8 mouse cellular contexts compared by ENCODE assay signal in genomic region chr9:35200529-35201060, GRCm38 (mm10). TPM values are rescaled to one million over a fixed set of nuclear protein-coding genes. Genes with fewer than 3 reads are reported as not detected.
DNase-seq lines count a peak whose midpoint lies in the region; ATAC-seq and TF ChIP-seq lines count a peak whose summit lies in the region.

No protein-coding gene starts in this region.

- H3K27ac ChIP-seq in heart, embryonic 14.5 days (replicated peaks in 1 of 2; ENCODE audit: control insufficient read depth in 1 of 2, insufficient read depth in 1 of 2, low read depth in 2 of 2, low read length in 2 of 2) = 0 out of 4 replicates have a peak overlapping the region, but pooled peaks of 1 of the 2 experiments have one; percentile 57
- no peak overlapping the region for H3K27ac ChIP-seq in hindbrain, embryonic 13.5 days
- H3K27ac ChIP-seq in midbrain, embryonic 11.5 days (ENCODE audit: low read depth, low read length) = no peak overlapping the region

- peak overlapping the region; percentile 77 for H3K4me2 ChIP-seq in heart, embryonic 14.5 days (ENCODE audit: low read length)
- peak overlapping the region; percentile 73 for H3K4me2 ChIP-seq in hindbrain, embryonic 13.5 days
- peak overlapping the region; percentile 83 for H3K4me2 ChIP-seq in midbrain, embryonic 11.5 days

- 57% methylated on average over 9 of the region's 9 CpGs for WGBS in heart, embryonic 14.5 days
- 69% methylated on average over 9 of the region's 9 CpGs for WGBS in hindbrain, embryonic 13.5 days
- 67% methylated on average over 9 of the region's 9 CpGs for WGBS in midbrain, embryonic 11.5 days

- TF ChIP-seq POLR2A in brain, embryonic 14.5 days (IDR thresholded peaks at IDR 0.05; ENCODE audit: borderline replicate concordance, extremely low read depth, insufficient read depth, insufficient read length, poor library complexity, severe bottlenecking) = no peak

- intact Hi-C loops in heart, postnatal 36 days (cut with DNase I) = loop anchor here (5.0 kb wide), 1 partner anchor 337 kb away; no protein-coding TSS in a partner anchor

- DNase-seq in heart, postnatal 36 days = no peak
- peak; percentile 39 for DNase-seq in brain, embryonic 14.5 days (ENCODE audit: low read depth)
- no peak for DNase-seq in midbrain, embryonic 11.5 days (ENCODE audit: low spot score, missing footprints)
- DNase-seq in right cerebral cortex, postnatal 10 days (ENCODE audit: low spot score in 2 of 2) = no peak
- DNase-seq in layer of hippocampus, postnatal 25 days (ENCODE audit: extremely low spot score in 1 of 2, low spot score in 1 of 2) = no peak
- no peak for DNase-seq in spleen, postnatal 10 days (ENCODE audit: low spot score in 2 of 2)

- H3K36me3 ChIP-seq in heart, embryonic 14.5 days (ENCODE audit: control insufficient read depth, insufficient read depth, low read length) = peaks cover 20% of the 10 kb centered on the region
- peaks cover 14% of the 10 kb centered on the region for H3K36me3 ChIP-seq in hindbrain, embryonic 13.5 days
- no peaks in the 10 kb centered on the region; the same call in none of the 2 replicates for H3K36me3 ChIP-seq in midbrain, embryonic 11.5 days (ENCODE audit: control insufficient read depth, insufficient read depth, low read length)

- H3K27me3 ChIP-seq in heart, embryonic 14.5 days (ENCODE audit: control insufficient read depth, insufficient read depth, low read length) = no peaks in the 10 kb centered on the region
- H3K27me3 ChIP-seq in hindbrain, embryonic 13.5 days = no peaks in the 10 kb centered on the region
- no peaks in the 10 kb centered on the region for H3K27me3 ChIP-seq in midbrain, embryonic 11.5 days (ENCODE audit: control insufficient read depth, insufficient read depth, low read length)

- peak overlapping the region in 1 of 2 experiments; percentile 81; a peak in 3 of 4 replicates for H3K4me3 ChIP-seq in heart, embryonic 14.5 days (ENCODE audit: control insufficient read depth in 1 of 2, insufficient read depth in 1 of 2, low read depth in 1 of 2, low read length in 2 of 2)
- H3K4me3 ChIP-seq in hindbrain, embryonic 13.5 days = peak overlapping the region; percentile 57
- H3K4me3 ChIP-seq in midbrain, embryonic 11.5 days (ENCODE audit: low read depth, low read length) = peak overlapping the region; percentile 71

- H3K9me3 ChIP-seq in heart, embryonic 14.5 days (ENCODE audit: control insufficient read depth, low read length) = no peaks in the 10 kb centered on the region
- no peaks in the 10 kb centered on the region for H3K9me3 ChIP-seq in hindbrain, embryonic 13.5 days
- no peaks in the 10 kb centered on the region for H3K9me3 ChIP-seq in midbrain, embryonic 11.5 days (ENCODE audit: control insufficient read depth, low read length)

- peak overlapping the region; percentile 89 for H3K9ac ChIP-seq in heart, embryonic 14.5 days (ENCODE audit: low read length)
- H3K9ac ChIP-seq in hindbrain, embryonic 13.5 days = peak overlapping the region; percentile 81
- H3K9ac ChIP-seq in midbrain, embryonic 11.5 days (ENCODE audit: low read length) = peak overlapping the region; percentile 88; the same call in 1 of the 2 replicates

- no peak for TF ChIP-seq CTCF in brain, embryonic 14.5 days (IDR thresholded peaks at IDR 0.05; ENCODE audit: borderline replicate concordance, extremely low read depth, insufficient read depth, insufficient read length)

- no peak for ATAC-seq in heart, embryonic 14.5 days (ENCODE audit: insufficient number of reproducible peaks, insufficient read depth, low FRiP score, low read depth)
- no peak for ATAC-seq in hindbrain, embryonic 13.5 days (ENCODE audit: low FRiP score)
- ATAC-seq in midbrain, embryonic 11.5 days (ENCODE audit: low FRiP score) = peak; percentile 12; the same call in 1 of the 2 replicates

- H3K4me1 ChIP-seq in heart, embryonic 14.5 days (ENCODE audit: control insufficient read depth in 2 of 2, insufficient read depth in 2 of 2, low read length in 2 of 2) = peaks cover 2 to 15% of the 10 kb centered on the region in 2 experiments
- peaks cover 22% of the 10 kb centered on the region for H3K4me1 ChIP-seq in hindbrain, embryonic 13.5 days (replicated peaks)
- H3K4me1 ChIP-seq in midbrain, embryonic 11.5 days (ENCODE audit: control insufficient read depth, insufficient read depth, low read length) = peaks cover 7% of the 10 kb centered on the region; the same call in 1 of the 2 replicates

RNA-seq across cellular contexts. Expression of gene Tirap, which starts 0.5 kb away (rescaled TPM):
- polyA plus RNA-seq in heart, embryonic 14.5 days (2014; fragmentation: Nextera tagmentation; extraction: Ambion mirVana) = 7.8 and 8.0 TPM in 2 replicates
- 1 to 10 TPM; 6.5 to 6.6 TPM for total RNA-seq in heart, postnatal 36 days (2021)
- polyA plus RNA-seq in brain, embryonic 14.5 days (2012; rRNA removed) = 4.5 and 4.9 TPM in 2 replicates
- polyA plus RNA-seq in hindbrain, embryonic 13.5 days (2015; fragmentation: Nextera tagmentation; extraction: Ambion mirVana) = 6.4 and 7.4 TPM in 2 replicates
- polyA plus RNA-seq in midbrain, embryonic 11.5 days (2014; fragmentation: Nextera tagmentation; extraction: Ambion mirVana) = 14.1 and 14.6 TPM in 2 replicates
- total RNA-seq in layer of hippocampus, postnatal 25 days (2021) = 1 to 10 TPM; 1.5 to 2.2 TPM

RNA-seq across cellular contexts. Expression of gene Srpr, which starts 0.6 kb away (rescaled TPM):
- 102 and 109 TPM in 2 replicates for polyA plus RNA-seq in heart, embryonic 14.5 days (2014; fragmentation: Nextera tagmentation; extraction: Ambion mirVana)
- total RNA-seq in heart, postnatal 36 days (2021) = 10 to 100 TPM; 91.2 to 100.0 TPM
- 43.2 and 51.3 TPM in 2 replicates for polyA plus RNA-seq in brain, embryonic 14.5 days (2012; rRNA removed)
- polyA plus RNA-seq in hindbrain, embryonic 13.5 days (2015; fragmentation: Nextera tagmentation; extraction: Ambion mirVana) = 67.9 and 70.4 TPM in 2 replicates
- 95.7 and 96.9 TPM in 2 replicates for polyA plus RNA-seq in midbrain, embryonic 11.5 days (2014; fragmentation: Nextera tagmentation; extraction: Ambion mirVana)
- total RNA-seq in layer of hippocampus, postnatal 25 days (2021) = 10 to 100 TPM; 62.3 to 63.3 TPM

RNA-seq across cellular contexts. Expression of gene Foxred1, which starts 10.3 kb away (rescaled TPM):
- polyA plus RNA-seq in heart, embryonic 14.5 days (2014; fragmentation: Nextera tagmentation; extraction: Ambion mirVana) = 58.6 and 60.2 TPM in 2 replicates
- 10 to 100 TPM; 85.5 to 91.0 TPM for total RNA-seq in heart, postnatal 36 days (2021)
- 48.1 and 63.1 TPM in 2 replicates for polyA plus RNA-seq in brain, embryonic 14.5 days (2012; rRNA removed)
- polyA plus RNA-seq in hindbrain, embryonic 13.5 days (2015; fragmentation: Nextera tagmentation; extraction: Ambion mirVana) = 46.8 and 52.4 TPM in 2 replicates
- 29.9 and 31.5 TPM in 2 replicates for polyA plus RNA-seq in midbrain, embryonic 11.5 days (2014; fragmentation: Nextera tagmentation; extraction: Ambion mirVana)
- 10 to 100 TPM; 34.3 to 34.5 TPM for total RNA-seq in layer of hippocampus, postnatal 25 days (2021)

RNA-seq across cellular contexts. Expression of gene Dcps, which starts 24.7 kb away (rescaled TPM):
- 60.9 and 62.7 TPM in 2 replicates for polyA plus RNA-seq in heart, embryonic 14.5 days (2014; fragmentation: Nextera tagmentation; extraction: Ambion mirVana)
- 10 to 100 TPM; 17.3 to 17.8 TPM for total RNA-seq in heart, postnatal 36 days (2021)
- 58.0 and 82.2 TPM in 2 replicates for polyA plus RNA-seq in brain, embryonic 14.5 days (2012; rRNA removed)
- polyA plus RNA-seq in hindbrain, embryonic 13.5 days (2015; fragmentation: Nextera tagmentation; extraction: Ambion mirVana) = 78.0 and 80.1 TPM in 2 replicates
- 96.8 and 98.0 TPM in 2 replicates for polyA plus RNA-seq in midbrain, embryonic 11.5 days (2014; fragmentation: Nextera tagmentation; extraction: Ambion mirVana)
- total RNA-seq in layer of hippocampus, postnatal 25 days (2021) = 10 to 100 TPM; 19.2 to 21.5 TPM
